Mouse (Mus musculus) erythroblast, adult 5-6 weeks (primary cell): ENCODE results near the gene Nrxn3. TPM values are rescaled to one million over a fixed set of nuclear protein-coding genes. Genes with fewer than 3 reads are reported as not detected.

Experiments
- ATAC-seq: replicated peaks from 2 replicates; pipeline ENCODE4 v1.8.0; 2016; ENCODE audit warnings: moderate number of reproducible peaks, mild to moderate bottlenecking, moderate TSS enrichment, inconsistent platforms; ENCODE audit not compliant: poor library complexity, low FRiP score, severe bottlenecking
- total RNA-seq, 2 experiments: library from RNA; stranded (forward) in 1 of 2; stranded (reverse) in 1 of 2; fragments of 150-400 nt in 1 of 2; fragments of 200-764, 138-1000 nt in 1 of 2; gene quantifications; 2 replicates each; pipeline versions ENCODE4 v1.2.3 to v1.2.4; 2015 to 2017; ENCODE audit warnings: low replicate concordance in 2 of 2

Gene Nrxn3
- total RNA-seq, 2 experiments from 2014 or later: not detected

GRCm38 (mm10) chr12:89134774-89135307, 412.2 kb downstream of the Nrxn3 start:
- ATAC-seq: no peak

GRCm38 (mm10) chr12:89148974-89149411, 426.3 kb downstream of the Nrxn3 start:
- no peak for ATAC-seq

- no peak for ATAC-seq
Observed at GRCm38 (mm10) chr12:89149455-89149854, 426.8 kb downstream of the Nrxn3 start.

GRCm38 (mm10) chr12:89156086-89156757, 433.5 kb downstream of the Nrxn3 start:
- ATAC-seq: no peak

GRCm38 (mm10) chr12:89159353-89159752, 436.7 kb downstream of the Nrxn3 start:
- no peak for ATAC-seq

- no peak for ATAC-seq
Observed at GRCm38 (mm10) chr12:89174306-89175159, 451.9 kb downstream of the Nrxn3 start.

GRCm38 (mm10) chr12:89179970-89180666, 457.4 kb downstream of the Nrxn3 start:
- no peak for ATAC-seq

- ATAC-seq: no peak
Observed at GRCm38 (mm10) chr12:89181157-89181561, 458.5 kb downstream of the Nrxn3 start.

- no peak for ATAC-seq
Observed at GRCm38 (mm10) chr12:89198764-89199525, 476.3 kb downstream of the Nrxn3 start.

- no peak for ATAC-seq
Observed at GRCm38 (mm10) chr12:89211608-89212007, 488.9 kb downstream of the Nrxn3 start.

GRCm38 (mm10) chr12:89239826-89240225, 517.1 kb downstream of the Nrxn3 start:
- ATAC-seq: no peak

- no peak for ATAC-seq
Observed at GRCm38 (mm10) chr12:89241554-89241953, 518.9 kb downstream of the Nrxn3 start.

- no peak for ATAC-seq
Observed at GRCm38 (mm10) chr12:89242476-89242875, 519.8 kb downstream of the Nrxn3 start.

- no peak for ATAC-seq
Observed at GRCm38 (mm10) chr12:89255275-89255892, 532.7 kb downstream of the Nrxn3 start.

GRCm38 (mm10) chr12:89258879-89259278, 536.2 kb downstream of the Nrxn3 start:
- no peak for ATAC-seq

- no peak for ATAC-seq
Observed at GRCm38 (mm10) chr12:89260076-89260475, 537.4 kb downstream of the Nrxn3 start.

- ATAC-seq: no peak
Observed at GRCm38 (mm10) chr12:89262261-89262660, 539.6 kb downstream of the Nrxn3 start.

- ATAC-seq: no peak
Observed at GRCm38 (mm10) chr12:89282362-89283343, 560.0 kb downstream of the Nrxn3 start.
